Mouse (Mus musculus): ENCODE data around the gene Cdc26. TPM values are rescaled to one million over a fixed set of nuclear protein-coding genes. Genes with fewer than 3 reads are reported as not detected.

Cdc26 gene
- polyA plus RNA-seq, 1 experiment from 2014 or later: 138 TPM

DNA sequence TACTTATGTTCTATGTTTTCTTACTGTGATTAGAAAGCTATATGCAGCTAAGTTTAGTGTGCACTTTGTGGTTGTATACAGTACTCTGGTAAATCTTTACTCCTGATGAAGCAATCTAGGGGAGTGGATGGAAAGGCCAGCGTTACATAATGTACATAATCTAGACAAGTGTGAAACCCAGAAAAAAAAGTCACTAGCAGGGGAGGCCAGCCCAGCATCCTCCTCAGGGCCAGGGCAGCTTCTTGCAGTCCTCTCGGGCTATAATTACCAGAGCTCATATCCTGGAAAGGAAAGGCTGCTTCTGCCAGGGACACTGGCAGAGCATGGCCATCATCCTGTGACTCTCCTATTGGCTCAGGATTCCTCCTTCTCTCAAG, 60.1 kb downstream of the Cdc26 start:
- peak overlapping the region; percentile 89 for H3K27ac ChIP-seq
- no peaks in the 10 kb centered on the region for H3K27me3 ChIP-seq (ENCODE audit: insufficient read depth, low read length)
- DNase-seq (ENCODE audit: low spot score) (no peak), ATAC-seq (replicated peaks; ENCODE audit: low FRiP score, low read depth) (no peak)
- H3K4me1 ChIP-seq (replicated peaks; ENCODE audit: insufficient read depth, low read length): 0 out of 2 replicates have a peak, but pooled peaks cover 3% of the 10 kb centered on the region
- no peak for TF ChIP-seq CTCF (IDR thresholded peaks at IDR 0.05; ENCODE audit: low read depth)
- H3K36me3 ChIP-seq (ENCODE audit: insufficient read depth, low read length): peaks cover 14% of the 10 kb centered on the region; the same call in 1 of the 2 replicates
- H3K4me3 ChIP-seq (replicated peaks; ENCODE audit: low read depth, low read length): no peak overlapping the region
- 54% methylated on average over 2 of the region's 2 CpGs for WGBS
- H3K9me3 ChIP-seq (replicated peaks; ENCODE audit: low read length): no peaks in the 10 kb centered on the region
- H3K4me2 ChIP-seq (ENCODE audit: low read length): peak overlapping the region; percentile 13; the same call in 1 of the 2 replicates
- H3K9ac ChIP-seq (ENCODE audit: low read depth, low read length): no peak overlapping the region

DNA sequence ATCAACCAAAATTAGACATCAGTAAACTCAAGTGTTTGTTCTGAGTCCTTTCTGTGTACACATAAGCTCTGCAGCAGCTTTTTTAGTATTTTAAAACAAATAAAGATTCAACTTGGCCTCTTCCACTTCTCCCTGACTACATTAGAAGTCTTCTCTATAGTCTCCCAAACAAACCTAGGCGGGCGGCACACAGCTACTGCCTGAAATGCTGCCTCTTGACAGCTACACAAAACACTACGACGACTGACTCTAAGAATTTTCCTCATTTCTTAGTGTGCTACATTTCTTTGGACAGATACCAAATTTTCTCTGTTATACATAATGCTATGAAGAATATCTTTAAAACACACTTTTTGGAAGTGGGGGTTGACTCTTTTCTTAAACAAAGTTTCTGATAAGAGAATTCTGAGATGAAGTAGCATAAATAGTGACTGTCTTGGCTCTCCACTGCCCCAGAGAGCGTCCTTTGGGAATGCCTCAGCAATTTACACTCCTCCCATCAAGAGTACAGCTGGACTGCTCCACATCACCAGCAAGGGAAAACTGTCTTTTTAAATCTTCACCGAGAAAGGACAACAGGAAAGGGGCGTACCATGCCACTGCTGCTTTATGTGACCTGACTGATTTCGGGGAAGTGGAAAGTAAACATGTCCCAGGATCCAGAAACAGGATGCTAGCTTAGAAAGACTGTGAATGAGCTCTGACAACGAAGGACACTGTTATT, 60.7 kb downstream of the Cdc26 start:
- Histone ChIP-seq H3K4me1 (replicated peaks; ENCODE audit: insufficient read depth, low read length) (0 out of 2 replicates have a peak, but pooled peaks cover 3% of the 10 kb centered on the region), H3K27ac (peak overlapping the region; percentile 89), H3K4me3 (replicated peaks; ENCODE audit: low read depth, low read length) (no peak overlapping the region), H3K36me3 (ENCODE audit: insufficient read depth, low read length) (peaks cover 14% of the 10 kb centered on the region; the same call in 1 of the 2 replicates), H3K27me3 (ENCODE audit: insufficient read depth, low read length) (no peaks in the 10 kb centered on the region), H3K9me3 (replicated peaks; ENCODE audit: low read length) (no peaks in the 10 kb centered on the region), H3K4me2 (ENCODE audit: low read length) (peak overlapping the region; percentile 13; the same call in 1 of the 2 replicates), H3K9ac (ENCODE audit: low read depth, low read length) (no peak overlapping the region)
- no peak for TF ChIP-seq CTCF (IDR thresholded peaks at IDR 0.05; ENCODE audit: low read depth)
- DNase-seq (ENCODE audit: low spot score) (peak; percentile 88), ATAC-seq (replicated peaks; ENCODE audit: low FRiP score, low read depth) (no peak; the same call in 1 of the 2 replicates)
- WGBS: 58% methylated on average over 9 of the region's 9 CpGs

DNA sequence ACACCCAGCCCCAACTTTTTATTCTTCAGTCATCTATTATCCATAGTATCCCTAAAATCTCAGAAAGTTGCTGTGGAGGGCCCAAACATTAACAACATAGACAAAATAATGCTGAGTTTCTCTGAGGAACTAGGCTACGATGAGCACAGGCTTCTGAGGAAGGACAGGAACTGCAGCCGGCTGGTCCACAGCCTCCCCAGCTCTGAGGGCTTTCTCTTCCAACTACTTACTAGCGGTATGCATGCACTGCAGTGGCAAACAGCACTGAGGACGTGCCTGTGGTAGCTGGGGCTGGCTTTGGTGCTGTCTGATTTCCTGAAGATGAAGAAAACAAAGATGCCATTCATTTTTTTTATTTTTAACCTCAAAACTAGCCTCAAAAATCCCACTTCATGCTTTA, 62.6 kb downstream of the Cdc26 start:
- no peak for TF ChIP-seq CTCF (IDR thresholded peaks at IDR 0.05; ENCODE audit: low read depth)
- 83% methylated on average over 4 of the region's 4 CpGs for WGBS
- ATAC-seq (replicated peaks; ENCODE audit: low FRiP score, low read depth): no peak
- no peak overlapping the region for H3K4me3 ChIP-seq (replicated peaks; ENCODE audit: low read depth, low read length)
- 0 out of 2 replicates have a peak, but pooled peaks cover 3% of the 10 kb centered on the region for H3K4me1 ChIP-seq (replicated peaks; ENCODE audit: insufficient read depth, low read length)
- no peak for DNase-seq (ENCODE audit: low spot score)
- no peak overlapping the region for H3K27ac ChIP-seq
- no peaks in the 10 kb centered on the region for H3K9me3 ChIP-seq (replicated peaks; ENCODE audit: low read length)
- no peak overlapping the region for H3K9ac ChIP-seq (ENCODE audit: low read depth, low read length)
- H3K36me3 ChIP-seq (ENCODE audit: insufficient read depth, low read length): peaks cover 10% of the 10 kb centered on the region; the same call in 1 of the 2 replicates
- no peaks in the 10 kb centered on the region for H3K27me3 ChIP-seq (ENCODE audit: insufficient read depth, low read length)
- H3K4me2 ChIP-seq (ENCODE audit: low read length): no peak overlapping the region

GRCm38 (mm10) chr4:62344000-62344399, 64.4 kb downstream of the Cdc26 start:
- no peaks in the 10 kb centered on the region for H3K9me3 ChIP-seq (replicated peaks; ENCODE audit: low read length)
- no peak overlapping the region for H3K4me2 ChIP-seq (ENCODE audit: low read length)
- no peak overlapping the region for H3K9ac ChIP-seq (ENCODE audit: low read depth, low read length)
- 0 out of 2 replicates have a peak, but pooled peaks cover 1% of the 10 kb centered on the region for H3K4me1 ChIP-seq (replicated peaks; ENCODE audit: insufficient read depth, low read length)
- ATAC-seq (replicated peaks; ENCODE audit: low FRiP score, low read depth) (no peak), DNase-seq (ENCODE audit: low spot score) (no peak)
- H3K4me3 ChIP-seq (replicated peaks; ENCODE audit: low read depth, low read length): no peak overlapping the region
- H3K27me3 ChIP-seq (ENCODE audit: insufficient read depth, low read length): no peaks in the 10 kb centered on the region
- H3K36me3 ChIP-seq (ENCODE audit: insufficient read depth, low read length): peaks cover 18% of the 10 kb centered on the region; the same call in 1 of the 2 replicates
- H3K27ac ChIP-seq: no peak overlapping the region
- TF ChIP-seq CTCF (IDR thresholded peaks at IDR 0.05; ENCODE audit: low read depth): peak; percentile 56; the same call in 1 of the 2 replicates
- 100% methylated on average over 1 of the region's 1 CpGs for WGBS

- Histone ChIP-seq H3K27ac (no peak overlapping the region), H3K9ac (ENCODE audit: low read depth, low read length) (no peak overlapping the region), H3K9me3 (replicated peaks; ENCODE audit: low read length) (no peaks in the 10 kb centered on the region), H3K4me3 (replicated peaks; ENCODE audit: low read depth, low read length) (no peak overlapping the region), H3K4me1 (replicated peaks; ENCODE audit: insufficient read depth, low read length) (no peaks in the 10 kb centered on the region), H3K27me3 (ENCODE audit: insufficient read depth, low read length) (no peaks in the 10 kb centered on the region), H3K36me3 (ENCODE audit: insufficient read depth, low read length) (peaks cover 32% of the 10 kb centered on the region), H3K4me2 (ENCODE audit: low read length) (no peak overlapping the region)
- ATAC-seq (replicated peaks; ENCODE audit: low FRiP score, low read depth): no peak
- TF ChIP-seq CTCF (IDR thresholded peaks at IDR 0.05; ENCODE audit: low read depth): no peak
- WGBS: 95% methylated on average over 5 of the region's 5 CpGs
- no peak for DNase-seq (ENCODE audit: low spot score)
Observed at GRCm38 (mm10) chr4:62338536-62338935, 69.9 kb downstream of the Cdc26 start.

Other genes starting within 250 kb of the Cdc26 start
- gene Zfp37, start 177.6 kb downstream of the Cdc26 start, polyA plus RNA-seq (2015; fragmentation: Nextera tagmentation; extraction: Ambion mirVana): 6.6 and 7.0 TPM in 2 replicates
- 18.1 and 19.3 TPM in 2 replicates for gene Slc31a2, start 146.1 kb downstream of the Cdc26 start, polyA plus RNA-seq (2015; fragmentation: Nextera tagmentation; extraction: Ambion mirVana)
- 19.2 and 21.7 TPM in 2 replicates for gene Fkbp15, start 48.1 kb downstream of the Cdc26 start, polyA plus RNA-seq (2015; fragmentation: Nextera tagmentation; extraction: Ambion mirVana)
- 48.3 and 55.9 TPM in 2 replicates for gene Slc31a1, start 47.9 kb downstream of the Cdc26 start, polyA plus RNA-seq (2015; fragmentation: Nextera tagmentation; extraction: Ambion mirVana)
- gene Prpf4, start 155 bp upstream of the Cdc26 start, polyA plus RNA-seq (2015; fragmentation: Nextera tagmentation; extraction: Ambion mirVana): 14.8 and 16.1 TPM in 2 replicates
- 2.4 and 2.6 TPM in 2 replicates for gene Rnf183, start 26.6 kb upstream of the Cdc26 start, polyA plus RNA-seq (2015; fragmentation: Nextera tagmentation; extraction: Ambion mirVana)
- gene Wdr31, start 62.3 kb upstream of the Cdc26 start, polyA plus RNA-seq (2015; fragmentation: Nextera tagmentation; extraction: Ambion mirVana): 10.1 and 10.6 TPM in 2 replicates
- gene Bspry, start 71.4 kb upstream of the Cdc26 start, polyA plus RNA-seq (2015; fragmentation: Nextera tagmentation; extraction: Ambion mirVana): 38.2 and 38.9 TPM in 2 replicates
- gene Hdhd3, start 94.8 kb upstream of the Cdc26 start, polyA plus RNA-seq (2015; fragmentation: Nextera tagmentation; extraction: Ambion mirVana): 16.0 and 17.7 TPM in 2 replicates
- 109 and 119 TPM in 2 replicates for gene Alad, start 111.3 kb upstream of the Cdc26 start, polyA plus RNA-seq (2015; fragmentation: Nextera tagmentation; extraction: Ambion mirVana)
- gene Pole3, start 116.4 kb upstream of the Cdc26 start, polyA plus RNA-seq (2015; fragmentation: Nextera tagmentation; extraction: Ambion mirVana): 62.0 and 71.2 TPM in 2 replicates
- 0.45 and 0.46 TPM in 2 replicates for gene 4933430I17Rik, start 116.7 kb upstream of the Cdc26 start, polyA plus RNA-seq (2015; fragmentation: Nextera tagmentation; extraction: Ambion mirVana)
- gene Rgs3, start 151.2 kb upstream of the Cdc26 start, polyA plus RNA-seq (2015; fragmentation: Nextera tagmentation; extraction: Ambion mirVana): 41.4 and 44.3 TPM in 2 replicates

Measured in kidney, postnatal 0 days (tissue).